Mouse (Mus musculus) heart, postnatal 0 days (tissue): Measurements from ENCODE around the gene Zfp980.
"Not testable (repeated sequence)": the region's sequence is repeated elsewhere in the genome, so short reads cannot be mapped to it uniquely, and the experiment has no call there.

Experiments
- CTCF ChIP-seq: IDR thresholded peaks from 2 replicates; pipeline ENCODE4 v1.5.1; 2016; ENCODE audit warnings: antibody characterized with exemption, control low read depth, low read depth
- EP300 ChIP-seq: IDR thresholded peaks from 2 replicates; pipeline ENCODE4 v1.6.1; 2016; ENCODE audit warnings: antibody characterized with exemption, low read depth

- TF ChIP-seq CTCF, EP300: not testable (repeated sequence)
Measured at GRCm38 (mm10) chr4:145670385-145670784, at the start of gene Zfp980.
